ENCODE assay signal across 13 mouse cellular contexts in the genomic region with DNA sequence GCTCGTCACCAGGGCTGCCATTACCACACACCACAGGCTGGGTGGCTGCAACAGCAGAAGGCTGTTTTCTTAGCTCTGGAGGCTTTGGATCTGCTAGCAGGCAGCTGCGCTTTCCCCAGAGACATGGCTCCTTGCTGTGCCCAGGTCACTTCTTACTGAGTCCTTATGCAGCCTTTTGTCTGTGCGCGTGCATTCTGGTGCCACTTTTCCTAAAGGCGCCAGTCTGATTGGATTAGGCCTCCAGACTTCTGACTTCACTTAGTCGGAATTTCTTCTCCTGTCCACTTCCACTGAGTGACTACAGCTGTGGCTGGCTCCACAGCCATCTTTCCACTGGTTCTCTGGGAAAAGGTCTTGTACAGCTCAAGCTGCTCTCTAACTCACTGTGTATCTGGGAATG. TPM values are rescaled to one million over a fixed set of nuclear protein-coding genes. Genes with fewer than 3 reads are reported as not detected.
DNase-seq lines count a peak whose midpoint lies in the region; ATAC-seq lines count a peak whose summit lies in the region.
"Had no signal": no experiment of that assay in that cellular context is flagged by ENCODE, and none has a peak within 500 bp of the region (broad histone marks: within the 10 kb centered on the region; RNA-seq: fewer than 3 reads in every experiment).

No protein-coding gene starts in this region.

- WGBS in kidney, embryonic 16.5 days: 72% methylated on average over 6 of the region's 6 CpGs
- WGBS in embryonic facial prominence, embryonic 13.5 days: 71% methylated on average over 6 of the region's 6 CpGs
- 71% methylated on average over 6 of the region's 6 CpGs for WGBS in forebrain, embryonic 16.5 days

- no peak overlapping the region for H3K4me2 ChIP-seq in kidney, embryonic 16.5 days (replicated peaks; ENCODE audit: low read depth, low read length)
- no peak overlapping the region for H3K4me2 ChIP-seq in embryonic facial prominence, embryonic 13.5 days
- H3K4me2 ChIP-seq in forebrain, embryonic 16.5 days (ENCODE audit: low read length): no peak overlapping the region
- H3K4me2 ChIP-seq: forebrain, embryonic 13.5 days had no signal

- no peaks in the 10 kb centered on the region for H3K36me3 ChIP-seq in kidney, embryonic 16.5 days (ENCODE audit: insufficient read depth, low read length)
- H3K36me3 ChIP-seq in embryonic facial prominence, embryonic 13.5 days: no peaks in the 10 kb centered on the region
- no peaks in the 10 kb centered on the region for H3K36me3 ChIP-seq in forebrain, embryonic 16.5 days (ENCODE audit: control insufficient read depth, insufficient read depth)

- H3K9me3 ChIP-seq in kidney, embryonic 16.5 days (ENCODE audit: low read length): no peaks in the 10 kb centered on the region
- H3K9me3 ChIP-seq in embryonic facial prominence, embryonic 13.5 days: no peaks in the 10 kb centered on the region
- no peaks in the 10 kb centered on the region for H3K9me3 ChIP-seq in forebrain, embryonic 16.5 days (ENCODE audit: control insufficient read depth, low read length)
- H3K9me3 ChIP-seq: forebrain, embryonic 13.5 days had no signal

- peaks cover 4% of the 10 kb centered on the region; the same call in 1 of the 2 replicates for H3K4me1 ChIP-seq in kidney, embryonic 16.5 days (ENCODE audit: insufficient read depth, low read length)
- H3K4me1 ChIP-seq in embryonic facial prominence, embryonic 13.5 days: 0 out of 2 replicates have a peak, but pooled peaks cover 3% of the 10 kb centered on the region
- H3K4me1 ChIP-seq in forebrain, embryonic 16.5 days (replicated peaks; ENCODE audit: control insufficient read depth, insufficient read depth, low read length): no peaks in the 10 kb centered on the region
- H3K4me1 ChIP-seq: forebrain, embryonic 13.5 days had no signal

- no peak overlapping the region for H3K4me3 ChIP-seq in kidney, embryonic 16.5 days (ENCODE audit: low read length)
- no peak overlapping the region for H3K4me3 ChIP-seq in embryonic facial prominence, embryonic 13.5 days
- no peak overlapping the region for H3K4me3 ChIP-seq in forebrain, embryonic 16.5 days (replicated peaks; ENCODE audit: low read length)
- H3K4me3 ChIP-seq: forebrain, embryonic 13.5 days had no signal

- peak; percentile 84 for ATAC-seq in kidney, embryonic 16.5 days (ENCODE audit: low FRiP score, low TSS enrichment)
- ATAC-seq in embryonic facial prominence, embryonic 13.5 days (ENCODE audit: insufficient number of reproducible peaks, insufficient read depth, low FRiP score, low TSS enrichment, low read depth): no peak
- no peak for ATAC-seq in forebrain, embryonic 16.5 days
- ATAC-seq: CD4-positive, CD25-positive, alpha-beta regulatory T cell, adult 4 months; forebrain, embryonic 13.5 days; hindbrain, embryonic 16.5 days had no signal

- intact Hi-C loops in heart, postnatal 36 days (cut with DNase I): loop anchor here (2.0 kb wide), 1 partner anchor 26 kb away; the partner anchor contains the start of gene Sh3bp5

- H3K9ac ChIP-seq in kidney, embryonic 16.5 days (replicated peaks; ENCODE audit: low read length): no peak overlapping the region
- H3K9ac ChIP-seq in embryonic facial prominence, embryonic 13.5 days: no peak overlapping the region
- no peak overlapping the region for H3K9ac ChIP-seq in forebrain, embryonic 16.5 days (replicated peaks; ENCODE audit: low read depth, low read length)
- H3K9ac ChIP-seq: forebrain, embryonic 13.5 days had no signal

- H3K27me3 ChIP-seq in kidney, embryonic 16.5 days (ENCODE audit: insufficient read depth, low read length): no peaks in the 10 kb centered on the region
- no peaks in the 10 kb centered on the region for H3K27me3 ChIP-seq in embryonic facial prominence, embryonic 13.5 days
- no peaks in the 10 kb centered on the region for H3K27me3 ChIP-seq in forebrain, embryonic 16.5 days (replicated peaks; ENCODE audit: control insufficient read depth, insufficient read depth, low read length)
- H3K27me3 ChIP-seq: forebrain, embryonic 13.5 days had no signal

- H3K27ac ChIP-seq in kidney, embryonic 16.5 days (ENCODE audit: low read length): peak overlapping the region; percentile 80
- H3K27ac ChIP-seq in embryonic facial prominence, embryonic 13.5 days: peak overlapping the region; percentile 63
- no peak overlapping the region for H3K27ac ChIP-seq in forebrain, embryonic 16.5 days (ENCODE audit: low read length)
- H3K27ac ChIP-seq: forebrain, embryonic 13.5 days had no signal

- no peak for DNase-seq in kidney, postnatal 25 days
- peak; percentile 34 to 56 for DNase-seq in heart, postnatal 36 days
- DNase-seq in lung, postnatal 25 days (ENCODE audit: low spot score): peak; percentile 31
- no peak for DNase-seq in gastrocnemius, postnatal 25 days
- DNase-seq in thymus, postnatal 14 days: no peak
- DNase-seq: cerebellum, adult 18-20 months; thymus, adult 2 months had no signal

RNA-seq across cellular contexts. Expression of gene Sh3bp5, which starts 27.0 kb away (rescaled TPM):
- polyA plus RNA-seq in kidney, embryonic 16.5 days (2015; fragmentation: Nextera tagmentation; extraction: Ambion mirVana): 34.1 and 39.0 TPM in 2 replicates
- polyA plus RNA-seq in embryonic facial prominence, embryonic 13.5 days (2015; fragmentation: Nextera tagmentation; extraction: Ambion mirVana): 39.5 and 40.1 TPM in 2 replicates
- total RNA-seq in heart, postnatal 36 days (2021): 10 to 100 TPM; 56.4 to 60.6 TPM
- 10 to 100 TPM; 33.9 to 46.8 TPM for total RNA-seq in gastrocnemius, postnatal 25 days (2021)
- polyA plus RNA-seq in forebrain, embryonic 16.5 days (2015; fragmentation: Nextera tagmentation; extraction: Ambion mirVana): 120 and 128 TPM in 2 replicates

RNA-seq across cellular contexts. Expression of gene Eaf1, which starts 31.3 kb away (rescaled TPM):
- 24.9 and 28.0 TPM in 2 replicates for polyA plus RNA-seq in kidney, embryonic 16.5 days (2015; fragmentation: Nextera tagmentation; extraction: Ambion mirVana)
- polyA plus RNA-seq in embryonic facial prominence, embryonic 13.5 days (2015; fragmentation: Nextera tagmentation; extraction: Ambion mirVana): 24.9 and 26.8 TPM in 2 replicates
- 10 to 100 TPM; 10.4 to 12.1 TPM for total RNA-seq in heart, postnatal 36 days (2021)
- 1 to 10 TPM; 8.5 to 8.6 TPM for total RNA-seq in gastrocnemius, postnatal 25 days (2021)
- polyA plus RNA-seq in forebrain, embryonic 16.5 days (2015; fragmentation: Nextera tagmentation; extraction: Ambion mirVana): 10.3 and 11.4 TPM in 2 replicates

RNA-seq across cellular contexts. Expression of gene Mettl6, which starts 32.0 kb away (rescaled TPM):
- polyA plus RNA-seq in kidney, embryonic 16.5 days (2015; fragmentation: Nextera tagmentation; extraction: Ambion mirVana): 54.5 and 60.7 TPM in 2 replicates
- 73.8 and 81.4 TPM in 2 replicates for polyA plus RNA-seq in embryonic facial prominence, embryonic 13.5 days (2015; fragmentation: Nextera tagmentation; extraction: Ambion mirVana)
- total RNA-seq in heart, postnatal 36 days (2021): 1 to 10 TPM; 8.4 to 9.3 TPM
- 1 to 10 TPM; 6.9 to 9.8 TPM for total RNA-seq in gastrocnemius, postnatal 25 days (2021)
- 51.9 and 52.4 TPM in 2 replicates for polyA plus RNA-seq in forebrain, embryonic 16.5 days (2015; fragmentation: Nextera tagmentation; extraction: Ambion mirVana)

Comparison
In these comparisons a context has a peak if more than half of its experiments do, and no peak if none do; other contexts are left out.
1. DNase-seq: peak in heart, postnatal 36 days (2 of 2) and lung, postnatal 25 days (single experiment); none in kidney, postnatal 25 days (0 of 2), gastrocnemius, postnatal 25 days (single experiment) and thymus, postnatal 14 days (single experiment).